ENCODE assay signal across 23 mouse cellular contexts in genomic region chr12:11324480-11324879, GRCm38 (mm10). TPM values are rescaled to one million over a fixed set of nuclear protein-coding genes. Genes with fewer than 3 reads are reported as not detected.
DNase-seq lines count a peak whose midpoint lies in the region; ATAC-seq and TF ChIP-seq lines count a peak whose summit lies in the region.
"Had no signal": no experiment of that assay in that cellular context is flagged by ENCODE, and none has a peak within 500 bp of the region (broad histone marks: within the 10 kb centered on the region; RNA-seq: fewer than 3 reads in every experiment).

No protein-coding gene starts in this region.

- no peak for TF ChIP-seq POLR2A in lung, adult 2 months (IDR thresholded peaks at IDR 0.05; ENCODE audit: borderline replicate concordance, extremely low read depth, low read depth, low read length)

- peak; percentile 13; the same call in 1 of the 2 replicates for ATAC-seq in frontal cortex, adult (ENCODE audit: low TSS enrichment)
- ATAC-seq in lung, embryonic 14.5 days (ENCODE audit: insufficient read depth) = peak; percentile 52; the same call in 1 of the 2 replicates
- peak; percentile 74 for ATAC-seq in megakaryocyte progenitor cell, adult 5-6 weeks (replicated peaks; ENCODE audit: poor library complexity)
- ATAC-seq: CD4-positive, CD25-positive, alpha-beta regulatory T cell, adult 4 months; forebrain, embryonic 14.5 days; forebrain, postnatal 0 days had no signal

- DNase-seq in frontal cortex, postnatal 25 days (ENCODE audit: low spot score in 2 of 2) = no peak
- peak; percentile 21 for DNase-seq in lung, embryonic 14.5 days
- DNase-seq in lung, adult 2 months = no peak
- peak; percentile 15 for DNase-seq in lung, postnatal 36 days
- DNase-seq in lung, postnatal 4 days = no peak
- DNase-seq in yolk sac, embryonic 10.5 days (ENCODE audit: low spot score) = no peak
- DNase-seq: adrenal gland, adult 8-10 months; adrenal gland, postnatal 36 days; cerebellum, adult 18-20 months; cerebellum, adult 9-10 months; cerebellum, postnatal 14 days; forebrain, postnatal 0 days; gastrocnemius, postnatal 10 days; gastrocnemius, postnatal 36 days; heart, adult 11 months had no signal

- H3K27me3 ChIP-seq in lung, embryonic 14.5 days (ENCODE audit: insufficient read depth, low read length) = no peaks in the 10 kb centered on the region
- H3K27me3 ChIP-seq: hindbrain, embryonic 12.5 days; hindbrain, embryonic 15.5 days had no signal

- H3K9ac ChIP-seq in lung, embryonic 14.5 days = no peak overlapping the region
- H3K9ac ChIP-seq: forebrain, postnatal 0 days; hindbrain, embryonic 12.5 days; hindbrain, embryonic 15.5 days had no signal

- no peaks in the 10 kb centered on the region for H3K4me1 ChIP-seq in lung, embryonic 14.5 days (ENCODE audit: insufficient read depth)
- no peaks in the 10 kb centered on the region; the same call in 1 of the 2 replicates for H3K4me1 ChIP-seq in lung, adult 2 months (ENCODE audit: control insufficient read depth, insufficient read depth, low read length)
- H3K4me1 ChIP-seq: hindbrain, embryonic 12.5 days; hindbrain, embryonic 15.5 days had no signal

- no peaks in the 10 kb centered on the region for H3K36me3 ChIP-seq in lung, embryonic 14.5 days (ENCODE audit: insufficient read depth)
- H3K36me3 ChIP-seq: hindbrain, embryonic 12.5 days; hindbrain, embryonic 15.5 days had no signal

- H3K4me2 ChIP-seq in lung, embryonic 14.5 days = no peak overlapping the region
- H3K4me2 ChIP-seq: heart, embryonic 11.5 days; hindbrain, embryonic 12.5 days; hindbrain, embryonic 15.5 days had no signal

- no peaks in the 10 kb centered on the region for H3K9me3 ChIP-seq in lung, embryonic 14.5 days (ENCODE audit: low read depth, low read length)
- H3K9me3 ChIP-seq: forebrain, embryonic 10.5 days; hindbrain, embryonic 12.5 days; hindbrain, embryonic 15.5 days had no signal

- no peak overlapping the region for H3K4me3 ChIP-seq in lung, embryonic 14.5 days (ENCODE audit: low read depth, low read length)
- H3K4me3 ChIP-seq in lung, adult 2 months (replicated peaks; ENCODE audit: extremely low read depth, low read depth, low read length) = no peak overlapping the region
- H3K4me3 ChIP-seq: forebrain, embryonic 10.5 days; hindbrain, embryonic 12.5 days; hindbrain, embryonic 15.5 days had no signal

- no peak overlapping the region for H3K27ac ChIP-seq in lung, embryonic 14.5 days (ENCODE audit: low read depth)
- H3K27ac ChIP-seq: forebrain, embryonic 10.5 days; hindbrain, embryonic 12.5 days; hindbrain, embryonic 15.5 days had no signal

- 30% methylated on average over 4 of the region's 4 CpGs for WGBS in lung, embryonic 14.5 days
- WGBS in lung, adult 2 months = 35% methylated on average over 4 of the region's 4 CpGs

- no peak for TF ChIP-seq CTCF in lung, embryonic 14.5 days (IDR thresholded peaks at IDR 0.05; ENCODE audit: low read depth)
- TF ChIP-seq CTCF in lung, adult 2 months (IDR thresholded peaks at IDR 0.05; ENCODE audit: insufficient read depth, low read length) = no peak

RNA-seq across cellular contexts. Expression of gene Smc6, which starts 58.8 kb away (rescaled TPM):
- 133 and 138 TPM in 2 replicates for polyA plus RNA-seq in lung, embryonic 14.5 days (2014; fragmentation: Nextera tagmentation; extraction: Ambion mirVana)
- 3.8 and 11.1 TPM in 2 replicates for polyA plus RNA-seq in lung, adult 2 months (2012; rRNA removed)
- 91.1 and 103 TPM in 2 replicates for total RNA-seq in megakaryocyte progenitor cell, adult 5-6 weeks (2015)
- 90.7 and 119 TPM in 2 replicates for total RNA-seq in megakaryocyte progenitor cell, adult 5-6 weeks (2017)

RNA-seq across cellular contexts. Expression of gene Gen1, which starts 58.9 kb away (rescaled TPM):
- 15.6 and 16.4 TPM in 2 replicates for polyA plus RNA-seq in lung, embryonic 14.5 days (2014; fragmentation: Nextera tagmentation; extraction: Ambion mirVana)
- polyA plus RNA-seq in lung, adult 2 months (2012; rRNA removed) = 0.08 and 0.17 TPM in 2 replicates
- total RNA-seq in megakaryocyte progenitor cell, adult 5-6 weeks (2015) = 21.6 and 25.4 TPM in 2 replicates
- total RNA-seq in megakaryocyte progenitor cell, adult 5-6 weeks (2017) = 17.1 and 28.3 TPM in 2 replicates

Comparison
In these comparisons a context has a peak if more than half of its experiments do, and no peak if none do; other contexts are left out.
1. DNase-seq: peak in lung, embryonic 14.5 days (single experiment) and lung, postnatal 36 days (single experiment); none in frontal cortex, postnatal 25 days (0 of 2), lung, adult 2 months (single experiment), lung, postnatal 4 days (0 of 2) and yolk sac, embryonic 10.5 days (single experiment).
2. RNA of gene Smc6, which starts 58.8 kb away (polyA plus RNA-seq): 133 to 138 TPM in lung, embryonic 14.5 days; 3.8 to 11.1 TPM in lung, adult 2 months; every median in the first group is over 10 times any median in the second.
3. RNA of gene Gen1, which starts 58.9 kb away (polyA plus RNA-seq): 15.6 to 16.4 TPM in lung, embryonic 14.5 days; 0.08 to 0.17 TPM in lung, adult 2 months; every median in the first group is over 10 times any median in the second.
4. ATAC-seq: peak in every context shown above with its lines; median percentile 74 in megakaryocyte progenitor cell, adult 5-6 weeks; 52 in lung, embryonic 14.5 days; 13 in frontal cortex, adult.